Mouse (Mus musculus) liver, adult 2 months (tissue): ENCODE data around the gene Myo1d.

Experiments used
- CTCF ChIP-seq: fragments of 200-500 bp; IDR thresholded peaks from 2 replicates; pipeline ENCODE4 v1.5.1; 2011; ENCODE audit warnings: low read depth, low read length, control low read depth
- POLR2A ChIP-seq: fragments of 200-500 bp; IDR thresholded peaks from 2 replicates; pipeline ENCODE4 v1.6.1; 2011; ENCODE audit warnings: low read length, control low read depth; ENCODE audit not compliant: insufficient read depth; ENCODE audit errors: extremely low read depth

- no peak for TF ChIP-seq POLR2A
- no peak for TF ChIP-seq CTCF
These were observed 8.1 kb downstream of the Myo1d start for GRCm38 (mm10) chr11:80771596-80772250.
